Mouse (Mus musculus) brain, embryonic 14.5 days (tissue): ENCODE data around the gene Phkg1.

Experiments used
- CTCF ChIP-seq: fragments of 200-500 bp; IDR thresholded peaks from 2 replicates; pipeline ENCODE4 v1.5.1; 2012; ENCODE audit warnings: inconsistent platforms, mild to moderate bottlenecking, moderate library complexity, borderline replicate concordance; ENCODE audit not compliant: insufficient read depth, insufficient read length; ENCODE audit errors: extremely low read depth
- POLR2A ChIP-seq: fragments of 200-500 bp; IDR thresholded peaks from 2 replicates; pipeline ENCODE4 v1.6.1; 2012; ENCODE audit warnings: mild to moderate bottlenecking, inconsistent platforms, borderline replicate concordance; ENCODE audit not compliant: poor library complexity, insufficient read depth, insufficient read length, severe bottlenecking; ENCODE audit errors: extremely low read depth

DNA sequence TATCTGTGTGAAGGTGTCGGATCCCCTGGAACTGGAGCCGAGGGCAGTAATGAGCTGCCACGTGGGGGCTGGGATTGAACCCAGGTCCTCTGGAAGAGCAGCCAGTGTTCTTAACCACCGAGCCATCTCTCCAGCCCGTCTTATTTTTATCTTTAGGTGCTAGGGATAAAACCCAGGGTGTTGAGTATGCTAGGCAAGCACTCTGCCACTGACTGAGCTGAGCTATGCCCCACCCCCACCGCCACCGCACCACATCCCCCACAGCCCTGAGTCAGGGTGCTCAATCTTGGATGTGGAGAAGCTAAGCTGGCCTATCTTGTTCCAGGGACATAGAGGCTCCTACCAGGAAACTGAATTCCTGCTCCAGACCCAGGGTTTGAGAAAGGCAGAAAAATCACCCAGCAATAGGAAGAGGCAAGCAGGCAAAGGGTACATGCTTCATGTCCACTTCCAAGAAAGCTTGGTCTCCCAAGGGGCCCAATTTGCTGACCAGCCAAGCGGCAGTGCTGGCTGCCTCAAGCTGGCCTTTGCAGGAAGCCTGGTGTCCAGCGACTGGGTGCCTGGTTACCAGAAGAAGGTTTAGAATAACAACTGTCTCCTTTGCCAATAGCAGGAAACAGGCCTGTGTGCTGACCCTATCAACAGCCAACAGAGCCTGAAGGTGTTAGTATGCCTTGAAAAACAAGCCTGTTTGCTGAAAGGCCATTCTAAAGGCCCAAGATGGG lies 20.5 kb downstream of the Phkg1 start:
- TF ChIP-seq POLR2A (no peak), CTCF (no peak)
